Mouse (Mus musculus): ENCODE measurements around the gene Gm44805. TPM values are rescaled to one million over a fixed set of nuclear protein-coding genes. Genes with fewer than 3 reads are reported as not detected.

Gm44805 gene
- not detected in 2 replicates for total RNA-seq (2015)
- not detected in 2 replicates for total RNA-seq (2017)

GRCm38 (mm10) chr7:19681202-19681694 is at the start of gene Gm44805, which contains the start of gene Apoc4:
Gm44805 (minus strand) TSS chr7:19681423.
Apoc4 (minus strand) TSS chr7:19681479.
- ATAC-seq (replicated peaks; ENCODE audit: poor library complexity) = no peak

- ATAC-seq (replicated peaks; ENCODE audit: poor library complexity) = peak; percentile 64
These were observed 45.3 kb upstream of the Gm44805 start for GRCm38 (mm10) chr7:19726541-19726940.

- no peak for ATAC-seq (replicated peaks; ENCODE audit: poor library complexity)
These were observed 42.9 kb upstream of the Gm44805 start for GRCm38 (mm10) chr7:19724167-19724566.

- peak; percentile 37 for ATAC-seq (replicated peaks; ENCODE audit: poor library complexity)
These were observed 41.6 kb upstream of the Gm44805 start for GRCm38 (mm10) chr7:19722754-19723195.

- no peak for ATAC-seq (replicated peaks; ENCODE audit: poor library complexity)
These were observed 38.0 kb upstream of the Gm44805 start for GRCm38 (mm10) chr7:19719200-19719599.

- ATAC-seq (replicated peaks; ENCODE audit: poor library complexity) = no peak
These were observed 37.2 kb upstream of the Gm44805 start for GRCm38 (mm10) chr7:19718297-19718952.

GRCm38 (mm10) chr7:19717346-19717745 is 36.1 kb upstream of the Gm44805 start:
- ATAC-seq (replicated peaks; ENCODE audit: poor library complexity) = no peak

GRCm38 (mm10) chr7:19716822-19717221 is 35.6 kb upstream of the Gm44805 start:
- ATAC-seq (replicated peaks; ENCODE audit: poor library complexity) = no peak

- peak; percentile 1; the same call in 1 of the 2 replicates for ATAC-seq (replicated peaks; ENCODE audit: poor library complexity)
These were observed 34.9 kb upstream of the Gm44805 start for GRCm38 (mm10) chr7:19716055-19716682.

GRCm38 (mm10) chr7:19715239-19716054 is 34.2 kb upstream of the Gm44805 start, which contains the start of gene Tomm40:
Tomm40 (minus strand) TSS chr7:19715438.
- peak; percentile 81 for ATAC-seq (replicated peaks; ENCODE audit: poor library complexity)

- no peak for ATAC-seq (replicated peaks; ENCODE audit: poor library complexity)
These were observed 33.6 kb upstream of the Gm44805 start for GRCm38 (mm10) chr7:19714836-19715235.

GRCm38 (mm10) chr7:19713598-19713997 is 32.4 kb upstream of the Gm44805 start:
- ATAC-seq (replicated peaks; ENCODE audit: poor library complexity) = no peak

- ATAC-seq (replicated peaks; ENCODE audit: poor library complexity) = no peak
These were observed 32.0 kb upstream of the Gm44805 start for GRCm38 (mm10) chr7:19713196-19713595.

- ATAC-seq (replicated peaks; ENCODE audit: poor library complexity) = no peak
These were observed 31.2 kb upstream of the Gm44805 start for GRCm38 (mm10) chr7:19712414-19712813.

GRCm38 (mm10) chr7:19710650-19711049 is 29.4 kb upstream of the Gm44805 start:
- no peak for ATAC-seq (replicated peaks; ENCODE audit: poor library complexity)

GRCm38 (mm10) chr7:19705271-19705670 is 24.0 kb upstream of the Gm44805 start:
- no peak for ATAC-seq (replicated peaks; ENCODE audit: poor library complexity)

- no peak for ATAC-seq (replicated peaks; ENCODE audit: poor library complexity)
These were observed 23.3 kb upstream of the Gm44805 start for GRCm38 (mm10) chr7:19704475-19704874.

- no peak for ATAC-seq (replicated peaks; ENCODE audit: poor library complexity)
These were observed 21.8 kb upstream of the Gm44805 start for GRCm38 (mm10) chr7:19702859-19703555.

- peak; percentile 43 for ATAC-seq (replicated peaks; ENCODE audit: poor library complexity)
These were observed 20.0 kb upstream of the Gm44805 start for GRCm38 (mm10) chr7:19701069-19701761.
